Mouse (Mus musculus): Measurements from ENCODE around the gene Serpinf2. TPM values are rescaled to one million over a fixed set of nuclear protein-coding genes. Genes with fewer than 3 reads are reported as not detected.

Gene Serpinf2
- polyA plus RNA-seq, 1 experiment, result 1.4 TPM

- no peak for DNase-seq
- Histone ChIP-seq H3K27ac (ENCODE audit: control insufficient read depth, insufficient read depth, low read length) (no peak overlapping the region), H3K27me3 (ENCODE audit: control insufficient read depth, insufficient read depth, low read length) (no peaks in the 10 kb centered on the region), H3K4me1 (replicated peaks; ENCODE audit: control insufficient read depth, insufficient read depth, low read length) (peaks cover 5% of the 10 kb centered on the region), H3K36me3 (ENCODE audit: control insufficient read depth, insufficient read depth, low read length) (no peaks in the 10 kb centered on the region), H3K4me3 (ENCODE audit: control insufficient read depth, insufficient read depth, low read length) (no peak overlapping the region)
- TF ChIP-seq POLR2A (IDR thresholded peaks at IDR 0.05; ENCODE audit: control insufficient read depth, extremely low read depth, insufficient read depth, low read length, poor library complexity) (no peak), CTCF (IDR thresholded peaks at IDR 0.05; ENCODE audit: borderline replicate concordance, control insufficient read depth, extremely low read depth, insufficient read depth, low read length, poor library complexity) (no peak)
- 96% methylated on average over 9 of the region's 9 CpGs for WGBS
These were observed 15.4 kb downstream of the Serpinf2 start for GRCm38 (mm10) chr11:75424033-75424432.

- DNase-seq, result no peak
- no peak for TF ChIP-seq CTCF (IDR thresholded peaks at IDR 0.05; ENCODE audit: borderline replicate concordance, control insufficient read depth, extremely low read depth, insufficient read depth, low read length, poor library complexity)
- TF ChIP-seq POLR2A (IDR thresholded peaks at IDR 0.05; ENCODE audit: control insufficient read depth, extremely low read depth, insufficient read depth, low read length, poor library complexity), result no peak
- H3K27me3 ChIP-seq (ENCODE audit: control insufficient read depth, insufficient read depth, low read length), result no peaks in the 10 kb centered on the region
- no peak overlapping the region for H3K4me3 ChIP-seq (ENCODE audit: control insufficient read depth, insufficient read depth, low read length)
- H3K36me3 ChIP-seq (ENCODE audit: control insufficient read depth, insufficient read depth, low read length), result no peaks in the 10 kb centered on the region
- H3K4me1 ChIP-seq (replicated peaks; ENCODE audit: control insufficient read depth, insufficient read depth, low read length), result no peaks in the 10 kb centered on the region; the same call in 1 of the 2 replicates
- no peak overlapping the region for H3K27ac ChIP-seq (ENCODE audit: control insufficient read depth, insufficient read depth, low read length)
- 98% methylated on average over 3 of the region's 3 CpGs for WGBS
These were observed 16.3 kb downstream of the Serpinf2 start for GRCm38 (mm10) chr11:75423091-75423490.

DNA sequence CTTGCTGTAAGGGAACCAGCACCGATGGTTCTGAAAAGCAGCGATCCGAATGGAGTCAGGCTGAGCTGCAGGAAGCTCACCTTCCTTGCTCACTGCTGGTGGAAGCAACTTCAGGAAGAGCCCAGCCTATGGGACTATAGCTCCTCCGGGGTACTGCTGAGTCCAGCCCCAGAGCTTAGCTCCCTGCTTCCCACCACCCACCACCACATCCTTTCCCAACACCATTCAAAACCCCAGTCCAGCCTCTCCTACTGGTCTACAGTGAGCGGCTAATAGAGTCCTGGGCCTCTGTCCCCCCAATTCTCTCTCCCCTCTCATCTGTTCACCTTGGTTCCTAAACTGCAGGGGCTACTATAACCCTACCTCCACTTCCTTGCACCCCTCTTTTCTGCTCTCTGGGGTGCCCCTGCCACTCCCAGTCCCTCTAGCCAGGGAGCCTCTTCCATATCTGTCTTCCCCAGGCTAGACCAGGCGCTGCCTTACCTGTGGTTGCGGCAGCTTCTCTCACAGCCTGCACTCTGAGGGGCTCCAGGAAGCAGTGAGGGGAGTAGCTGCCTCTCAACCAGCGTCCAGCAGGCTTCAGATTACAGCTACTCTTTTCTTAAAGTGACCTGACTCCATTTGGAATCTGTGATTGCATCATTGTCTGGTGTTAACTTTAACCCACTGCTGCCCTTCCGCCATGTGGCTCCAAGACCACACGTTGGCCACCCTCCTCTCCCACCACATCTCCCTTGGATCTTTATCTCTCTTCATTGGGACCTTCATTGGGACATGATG, 17.2 kb downstream of the Serpinf2 start, which contains the start of gene Serpinf1:
Gene Serpinf1, minus strand, starts transcription at position 689 of the 780 bp plus-strand sequence.
- 72% methylated on average over 10 of the region's 10 CpGs for WGBS
- DNase-seq, result no peak
- no peak within 1 kb of the TSS for H3K4me3 ChIP-seq (ENCODE audit: control insufficient read depth, insufficient read depth, low read length)

GRCm38 (mm10) chr11:75421375-75422012, 17.9 kb downstream of the Serpinf2 start:
- Histone ChIP-seq H3K36me3 (ENCODE audit: control insufficient read depth, insufficient read depth, low read length) (no peaks in the 10 kb centered on the region), H3K4me1 (replicated peaks; ENCODE audit: control insufficient read depth, insufficient read depth, low read length) (peaks cover 4% of the 10 kb centered on the region), H3K4me3 (ENCODE audit: control insufficient read depth, insufficient read depth, low read length) (no peak overlapping the region), H3K27ac (ENCODE audit: control insufficient read depth, insufficient read depth, low read length) (no peak overlapping the region), H3K27me3 (ENCODE audit: control insufficient read depth, insufficient read depth, low read length) (no peaks in the 10 kb centered on the region)
- TF ChIP-seq POLR2A (IDR thresholded peaks at IDR 0.05; ENCODE audit: control insufficient read depth, extremely low read depth, insufficient read depth, low read length, poor library complexity), result no peak
- no peak for TF ChIP-seq CTCF (IDR thresholded peaks at IDR 0.05; ENCODE audit: borderline replicate concordance, control insufficient read depth, extremely low read depth, insufficient read depth, low read length, poor library complexity)
- DNase-seq, result no peak
- 91% methylated on average over 6 of the region's 6 CpGs for WGBS

More for the DNA sequence above, 17.2 kb downstream of the Serpinf2 start, which contains the start of gene Serpinf1:
- H3K4me1 ChIP-seq (replicated peaks; ENCODE audit: control insufficient read depth, insufficient read depth, low read length), result no peaks in the 10 kb centered on the region; the same call in 1 of the 2 replicates
- no peak for TF ChIP-seq CTCF (IDR thresholded peaks at IDR 0.05; ENCODE audit: borderline replicate concordance, control insufficient read depth, extremely low read depth, insufficient read depth, low read length, poor library complexity)
- TF ChIP-seq POLR2A (IDR thresholded peaks at IDR 0.05; ENCODE audit: control insufficient read depth, extremely low read depth, insufficient read depth, low read length, poor library complexity), result no peak
- H3K36me3 ChIP-seq (ENCODE audit: control insufficient read depth, insufficient read depth, low read length), result no peaks in the 10 kb centered on the region
- no peak within 1 kb of the TSS for H3K27ac ChIP-seq (ENCODE audit: control insufficient read depth, insufficient read depth, low read length)
- H3K27me3 ChIP-seq (ENCODE audit: control insufficient read depth, insufficient read depth, low read length), result no peaks in the 10 kb centered on the region

GRCm38 (mm10) chr11:75420810-75421374, 18.5 kb downstream of the Serpinf2 start:
- Histone ChIP-seq H3K27ac (ENCODE audit: control insufficient read depth, insufficient read depth, low read length) (no peak overlapping the region), H3K36me3 (ENCODE audit: control insufficient read depth, insufficient read depth, low read length) (no peaks in the 10 kb centered on the region), H3K4me1 (replicated peaks; ENCODE audit: control insufficient read depth, insufficient read depth, low read length) (peaks cover 10% of the 10 kb centered on the region), H3K4me3 (ENCODE audit: control insufficient read depth, insufficient read depth, low read length) (no peak overlapping the region), H3K27me3 (ENCODE audit: control insufficient read depth, insufficient read depth, low read length) (no peaks in the 10 kb centered on the region)
- WGBS, result 65% methylated on average over 5 of the region's 5 CpGs
- TF ChIP-seq CTCF (IDR thresholded peaks at IDR 0.05; ENCODE audit: borderline replicate concordance, control insufficient read depth, extremely low read depth, insufficient read depth, low read length, poor library complexity) (no peak), POLR2A (IDR thresholded peaks at IDR 0.05; ENCODE audit: control insufficient read depth, extremely low read depth, insufficient read depth, low read length, poor library complexity) (no peak)
- no peak for DNase-seq

DNA sequence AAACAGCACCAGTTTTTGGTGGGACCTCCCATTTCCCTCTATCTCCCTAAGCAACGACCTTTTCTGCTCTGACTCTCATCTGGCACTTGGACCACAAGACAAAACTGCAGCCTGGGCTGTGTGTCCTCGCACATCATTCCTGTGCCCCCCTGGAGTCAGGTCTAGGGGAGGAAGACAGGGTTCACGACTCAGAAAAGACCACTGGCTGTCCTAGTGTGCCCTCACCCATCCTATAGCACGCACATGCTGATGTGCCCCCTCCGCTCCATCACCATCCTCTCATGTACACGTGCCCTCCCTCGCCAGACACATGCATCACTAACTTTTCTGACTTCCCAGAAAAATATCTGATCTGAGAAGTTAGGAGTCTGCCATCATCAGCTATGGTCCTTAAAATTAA, 19.4 kb downstream of the Serpinf2 start:
- Histone ChIP-seq H3K36me3 (ENCODE audit: control insufficient read depth, insufficient read depth, low read length) (no peaks in the 10 kb centered on the region), H3K4me3 (ENCODE audit: control insufficient read depth, insufficient read depth, low read length) (no peak overlapping the region), H3K27ac (ENCODE audit: control insufficient read depth, insufficient read depth, low read length) (no peak overlapping the region), H3K4me1 (replicated peaks; ENCODE audit: control insufficient read depth, insufficient read depth, low read length) (peaks cover 18% of the 10 kb centered on the region), H3K27me3 (ENCODE audit: control insufficient read depth, insufficient read depth, low read length) (no peaks in the 10 kb centered on the region)
- WGBS, result 77% methylated on average over 7 of the region's 7 CpGs
- TF ChIP-seq CTCF (IDR thresholded peaks at IDR 0.05; ENCODE audit: borderline replicate concordance, control insufficient read depth, extremely low read depth, insufficient read depth, low read length, poor library complexity) (no peak), POLR2A (IDR thresholded peaks at IDR 0.05; ENCODE audit: control insufficient read depth, extremely low read depth, insufficient read depth, low read length, poor library complexity) (no peak)
- no peak for DNase-seq
